Mouse (Mus musculus) lung, postnatal 14 days (tissue): ENCODE results near the gene 1700019N19Rik.
A peak's percentile ranks its signal among the peaks of the same experiment; 100 is the strongest.

Experiments used
- DNase-seq: peaks from one replicate; pipeline ENCODE4 v3.0.0; 2021

1700019N19Rik gene

GRCm38 (mm10) chr19:58794284-58794683 lies at the start of gene 1700019N19Rik:
1700019N19Rik (minus strand) TSS chr19:58794461.
- DNase-seq: no peak

- no peak for DNase-seq
These were observed 49.3 kb upstream of the 1700019N19Rik start for GRCm38 (mm10) chr19:58843606-58844005.

- no peak for DNase-seq
These were observed 46.5 kb upstream of the 1700019N19Rik start for GRCm38 (mm10) chr19:58840721-58841271.

GRCm38 (mm10) chr19:58839806-58840205 lies 45.5 kb upstream of the 1700019N19Rik start:
- DNase-seq: no peak

GRCm38 (mm10) chr19:58839345-58839744 lies 45.1 kb upstream of the 1700019N19Rik start:
- no peak for DNase-seq

- no peak for DNase-seq
These were observed 44.4 kb upstream of the 1700019N19Rik start for GRCm38 (mm10) chr19:58838706-58839105.

GRCm38 (mm10) chr19:58833639-58834180 lies 39.4 kb upstream of the 1700019N19Rik start:
- no peak for DNase-seq

- no peak for DNase-seq
These were observed 38.7 kb upstream of the 1700019N19Rik start for GRCm38 (mm10) chr19:58832988-58833387.

- DNase-seq: no peak
These were observed 37.1 kb upstream of the 1700019N19Rik start for GRCm38 (mm10) chr19:58831280-58831922.

GRCm38 (mm10) chr19:58830182-58830581 lies 35.9 kb upstream of the 1700019N19Rik start:
- no peak for DNase-seq

- DNase-seq: no peak
These were observed 35.3 kb upstream of the 1700019N19Rik start for GRCm38 (mm10) chr19:58829575-58829974.

- no peak for DNase-seq
These were observed 33.4 kb upstream of the 1700019N19Rik start for GRCm38 (mm10) chr19:58827656-58828055.

- no peak for DNase-seq
These were observed 30.1 kb upstream of the 1700019N19Rik start for GRCm38 (mm10) chr19:58824316-58824715.

- no peak for DNase-seq
These were observed 29.0 kb upstream of the 1700019N19Rik start for GRCm38 (mm10) chr19:58823301-58823700.

- no peak for DNase-seq
These were observed 28.4 kb upstream of the 1700019N19Rik start for GRCm38 (mm10) chr19:58822454-58823200.

GRCm38 (mm10) chr19:58818571-58819415 lies 24.5 kb upstream of the 1700019N19Rik start:
- DNase-seq: no peak

GRCm38 (mm10) chr19:58817398-58817797 lies 23.1 kb upstream of the 1700019N19Rik start:
- DNase-seq: no peak

GRCm38 (mm10) chr19:58816453-58817041 lies 22.3 kb upstream of the 1700019N19Rik start:
- no peak for DNase-seq

- no peak for DNase-seq
These were observed 21.1 kb upstream of the 1700019N19Rik start for GRCm38 (mm10) chr19:58815179-58815922.

GRCm38 (mm10) chr19:58810536-58810935 lies 16.3 kb upstream of the 1700019N19Rik start:
- no peak for DNase-seq

GRCm38 (mm10) chr19:58808864-58809263 lies 14.6 kb upstream of the 1700019N19Rik start:
- no peak for DNase-seq

GRCm38 (mm10) chr19:58806364-58806763 lies 12.1 kb upstream of the 1700019N19Rik start:
- peak; percentile 81 for DNase-seq
